In genomic region chr17:5878878-5879277, GRCm38 (mm10) we compare ENCODE assay signal across 18 mouse cellular contexts. TPM values are rescaled to one million over a fixed set of nuclear protein-coding genes. Genes with fewer than 3 reads are reported as not detected.
DNase-seq lines count a peak whose midpoint lies in the region; ATAC-seq lines count a peak whose summit lies in the region.
"Had no signal": no experiment of that assay in that cellular context is flagged by ENCODE, and none has a peak within 500 bp of the region (broad histone marks: within the 10 kb centered on the region; RNA-seq: fewer than 3 reads in every experiment).

No protein-coding gene starts in this region.

- no peak overlapping the region for H3K27ac ChIP-seq in heart, embryonic 10.5 days
- no peak overlapping the region for H3K27ac ChIP-seq in neural tube, embryonic 15.5 days (replicated peaks)
- H3K27ac ChIP-seq: embryonic facial prominence, embryonic 10.5 days; embryonic facial prominence, embryonic 12.5 days; forebrain, embryonic 13.5 days; forebrain, embryonic 15.5 days had no signal

- DNase-seq in heart, adult 11 months, result peak; percentile 51
- DNase-seq in heart, embryonic 10.5 days (ENCODE audit: low spot score), result no peak
- no peak for DNase-seq in neural tube, embryonic 10.5 days (ENCODE audit: extremely low spot score, low spot score)
- DNase-seq in brain, adult 2 months (ENCODE audit: low read depth, low spot score), result peak; percentile 47
- no peak for DNase-seq in retina, embryonic 14.5 days (ENCODE audit: low spot score)
- DNase-seq: adrenal gland, adult 2 months; adrenal gland, postnatal 10 days; adrenal gland, postnatal 25 days; cerebellum, adult 11-12 months; cerebellum, adult 2 months; cerebellum, adult 9-10 months; cerebellum, postnatal 10 days; cerebellum, postnatal 25 days had no signal

- H3K4me2 ChIP-seq in neural tube, embryonic 15.5 days, result no peak overlapping the region
- H3K4me2 ChIP-seq: embryonic facial prominence, embryonic 12.5 days; forebrain, embryonic 13.5 days; forebrain, embryonic 15.5 days had no signal

- peaks cover 17% of the 10 kb centered on the region for H3K4me1 ChIP-seq in heart, embryonic 10.5 days
- no peaks in the 10 kb centered on the region for H3K4me1 ChIP-seq in neural tube, embryonic 15.5 days
- H3K4me1 ChIP-seq: embryonic facial prominence, embryonic 10.5 days; embryonic facial prominence, embryonic 12.5 days; forebrain, embryonic 13.5 days; forebrain, embryonic 15.5 days had no signal

- no peak for ATAC-seq in neural tube, embryonic 15.5 days (ENCODE audit: low FRiP score)
- ATAC-seq: forebrain, embryonic 13.5 days; forebrain, embryonic 15.5 days had no signal

- no peaks in the 10 kb centered on the region for H3K27me3 ChIP-seq in heart, embryonic 10.5 days (ENCODE audit: insufficient read depth, poor library complexity, severe bottlenecking)
- no peaks in the 10 kb centered on the region for H3K27me3 ChIP-seq in neural tube, embryonic 15.5 days (replicated peaks)
- H3K27me3 ChIP-seq: embryonic facial prominence, embryonic 12.5 days; forebrain, embryonic 13.5 days; forebrain, embryonic 15.5 days had no signal

- no peak overlapping the region for H3K4me3 ChIP-seq in heart, embryonic 10.5 days
- H3K4me3 ChIP-seq in neural tube, embryonic 15.5 days (replicated peaks), result no peak overlapping the region
- H3K4me3 ChIP-seq: embryonic facial prominence, embryonic 10.5 days; embryonic facial prominence, embryonic 12.5 days; forebrain, embryonic 13.5 days; forebrain, embryonic 15.5 days had no signal

- no peaks in the 10 kb centered on the region for H3K36me3 ChIP-seq in heart, embryonic 10.5 days
- no peaks in the 10 kb centered on the region for H3K36me3 ChIP-seq in neural tube, embryonic 15.5 days
- H3K36me3 ChIP-seq: embryonic facial prominence, embryonic 10.5 days; embryonic facial prominence, embryonic 12.5 days; forebrain, embryonic 15.5 days had no signal

- no peaks in the 10 kb centered on the region for H3K9me3 ChIP-seq in heart, embryonic 10.5 days
- no peaks in the 10 kb centered on the region for H3K9me3 ChIP-seq in neural tube, embryonic 15.5 days (replicated peaks)
- H3K9me3 ChIP-seq: embryonic facial prominence, embryonic 10.5 days; embryonic facial prominence, embryonic 12.5 days; forebrain, embryonic 13.5 days; forebrain, embryonic 15.5 days had no signal

- WGBS in heart, embryonic 10.5 days, result 86% methylated on average over 4 of the region's 4 CpGs
- WGBS in neural tube, embryonic 15.5 days, result 91% methylated on average over 4 of the region's 4 CpGs

- H3K9ac ChIP-seq in neural tube, embryonic 15.5 days (replicated peaks), result 0 out of 2 replicates have a peak overlapping the region, but pooled peaks have one; percentile 5
- H3K9ac ChIP-seq: embryonic facial prominence, embryonic 12.5 days; forebrain, embryonic 13.5 days; forebrain, embryonic 15.5 days had no signal

RNA-seq across cellular contexts. Expression of gene Snx9, which starts 37.7 kb away (rescaled TPM):
- 22.6 and 26.5 TPM in 2 replicates for polyA plus RNA-seq in heart, embryonic 10.5 days (2016; fragmentation: Nextera tagmentation; extraction: Ambion mirVana)
- 8.1 and 12.6 TPM in 2 replicates for polyA plus RNA-seq in neural tube, embryonic 15.5 days (2015; fragmentation: Nextera tagmentation; extraction: Ambion mirVana)

Comparison
In these comparisons a context has a peak if more than half of its experiments do, and no peak if none do; other contexts are left out.
1. DNase-seq: peak in heart, adult 11 months (single experiment) and brain, adult 2 months (single experiment); none in heart, embryonic 10.5 days (single experiment), neural tube, embryonic 10.5 days (single experiment) and retina, embryonic 14.5 days (single experiment).